Mouse (Mus musculus) kidney, adult 2 months (tissue): Measurements from ENCODE around the gene Otp. TPM values are rescaled to one million over a fixed set of nuclear protein-coding genes. Genes with fewer than 3 reads are reported as not detected.

ENCODE experiments used
- DNase-seq: peaks from one replicate; pipeline ENCODE4 v3.0.0; 2021
- H3K27ac ChIP-seq: fragments of 200-500 bp; 2 replicates; pipeline ENCODE4 v1.5.1; 2012; ENCODE audit warnings: low read depth, low read length, control low read depth, inconsistent platforms; ENCODE audit not compliant: insufficient read depth
- H3K27me3 ChIP-seq: fragments of 200-500 bp; replicated peaks from 2 replicates; pipeline ENCODE4 v1.6.1; 2012; ENCODE audit warnings: mild to moderate bottlenecking, moderate library complexity, low read length, inconsistent platforms; ENCODE audit not compliant: control insufficient read depth, insufficient read depth
- H3K36me3 ChIP-seq: fragments of 200-500 bp; 2 replicates; pipeline ENCODE4 v1.6.1; 2012; ENCODE audit warnings: mild to moderate bottlenecking, moderate library complexity, low read length, inconsistent platforms; ENCODE audit not compliant: control insufficient read depth, insufficient read depth
- H3K4me1 ChIP-seq: fragments of 200-500 bp; 2 replicates; pipeline ENCODE4 v1.6.1; 2011; ENCODE audit warnings: low read length; ENCODE audit not compliant: control insufficient read depth, insufficient read depth
- H3K4me3 ChIP-seq: fragments of 200-500 bp; 2 replicates; pipeline ENCODE4 v1.5.1; 2011; ENCODE audit warnings: mild to moderate bottlenecking, low read depth, low read length, control low read depth; ENCODE audit not compliant: insufficient read depth
- CTCF ChIP-seq: fragments of 200-500 bp; conservative IDR thresholded peaks from 2 replicates; pipeline ENCODE4 v1.5.1; 2011; ENCODE audit warnings: low read depth, mild to moderate bottlenecking, control low read depth, low read length, moderate library complexity, mixed read lengths; ENCODE audit not compliant: insufficient read depth, insufficient read length
- POLR2A ChIP-seq: fragments of 200-500 bp; IDR thresholded peaks from one replicate; pipeline ENCODE4 v1.6.1; 2011; ENCODE audit warnings: low read depth, low read length, control low read depth
- WGBS: fragments of 180-500 bp; shearing (Covaris S2); methylation state at CpG from one replicate; pipeline ENCODE4 v1.1.7; 2018; 5-methylcytosine and 5-hydroxymethylcytosine counted together
- polyA plus RNA-seq: library from polyadenylated mRNA; depleted of rRNA; stranded (reverse); fragments of >200 nt; gene quantifications from 2 replicates; pipeline ENCODE4 v1.2.3, GENCODE M21; 2012

The Otp gene
- polyA plus RNA-seq, 1 experiment, result not detected

DNA sequence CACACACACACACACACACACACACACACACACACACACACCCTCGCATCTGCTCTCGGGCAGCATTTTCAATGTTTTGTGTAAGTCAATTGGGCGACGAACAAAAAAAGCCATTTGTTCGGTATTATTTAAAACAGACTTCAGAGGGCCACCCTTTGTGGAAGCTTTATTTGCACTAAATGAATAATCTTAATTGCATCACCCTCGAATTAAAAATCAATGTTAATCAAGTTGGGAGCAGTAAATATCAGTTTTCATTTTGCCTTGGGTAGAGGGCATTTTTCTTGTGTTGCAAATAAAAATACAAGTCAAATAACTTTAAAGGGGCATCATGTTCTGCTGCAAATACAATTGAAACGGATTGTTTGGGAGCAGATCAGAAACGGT lies 1.4 kb upstream of the Otp start:
- DNase-seq, result no peak
- 8% methylated on average over 8 of the region's 8 CpGs for WGBS

DNA sequence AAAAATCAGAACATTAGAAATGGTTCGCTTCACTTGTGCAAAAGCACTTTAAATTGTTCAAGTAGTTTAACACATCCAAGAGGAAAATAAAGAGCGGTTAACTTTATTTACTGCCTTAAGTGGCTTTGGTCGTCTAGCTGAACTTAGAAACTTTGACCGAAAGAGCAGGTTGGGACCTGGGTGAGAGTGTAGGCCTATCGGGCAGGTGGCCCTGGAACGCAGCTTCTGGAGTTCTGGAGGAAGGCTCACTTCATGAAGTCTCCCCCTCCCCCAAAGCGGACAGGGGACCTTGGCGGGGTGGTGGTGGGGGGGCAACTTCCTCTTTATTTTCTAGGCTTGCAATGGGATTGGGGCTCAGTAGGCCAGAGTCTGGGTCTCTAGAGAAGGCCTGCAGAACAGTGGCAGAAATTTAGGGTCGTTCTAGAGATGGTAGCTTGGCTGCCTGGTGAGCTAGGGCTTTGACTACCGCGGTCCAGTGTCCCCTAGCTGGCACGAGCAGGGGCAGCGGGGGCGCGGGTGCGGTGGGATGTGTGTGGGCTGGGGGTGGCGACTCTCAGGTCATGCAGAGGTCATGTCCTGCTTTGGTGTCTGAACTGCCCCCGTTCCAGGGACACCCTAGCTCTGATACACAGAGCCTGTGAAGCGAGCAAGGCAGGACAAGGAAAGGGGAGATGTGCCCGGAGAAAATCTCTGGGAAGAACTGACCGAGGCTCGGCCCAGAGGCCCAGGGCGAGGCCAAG lies 576 bp upstream of the Otp start:
- peaks cover 20% of the 10 kb centered on the region for H3K27me3 ChIP-seq
- 6% methylated on average over 23 of the region's 23 CpGs for WGBS
- H3K27ac ChIP-seq, result no peak overlapping the region

More for the DNA sequence above, 1.4 kb upstream of the Otp start:
- TF ChIP-seq POLR2A, result no peak
- TF ChIP-seq CTCF, result no peak
- Histone ChIP-seq H3K4me3 (no peak overlapping the region), H3K4me1 (no peaks in the 10 kb centered on the region), H3K36me3 (no peaks in the 10 kb centered on the region), H3K27ac (no peak overlapping the region), H3K27me3 (peaks cover 21% of the 10 kb centered on the region)

DNA sequence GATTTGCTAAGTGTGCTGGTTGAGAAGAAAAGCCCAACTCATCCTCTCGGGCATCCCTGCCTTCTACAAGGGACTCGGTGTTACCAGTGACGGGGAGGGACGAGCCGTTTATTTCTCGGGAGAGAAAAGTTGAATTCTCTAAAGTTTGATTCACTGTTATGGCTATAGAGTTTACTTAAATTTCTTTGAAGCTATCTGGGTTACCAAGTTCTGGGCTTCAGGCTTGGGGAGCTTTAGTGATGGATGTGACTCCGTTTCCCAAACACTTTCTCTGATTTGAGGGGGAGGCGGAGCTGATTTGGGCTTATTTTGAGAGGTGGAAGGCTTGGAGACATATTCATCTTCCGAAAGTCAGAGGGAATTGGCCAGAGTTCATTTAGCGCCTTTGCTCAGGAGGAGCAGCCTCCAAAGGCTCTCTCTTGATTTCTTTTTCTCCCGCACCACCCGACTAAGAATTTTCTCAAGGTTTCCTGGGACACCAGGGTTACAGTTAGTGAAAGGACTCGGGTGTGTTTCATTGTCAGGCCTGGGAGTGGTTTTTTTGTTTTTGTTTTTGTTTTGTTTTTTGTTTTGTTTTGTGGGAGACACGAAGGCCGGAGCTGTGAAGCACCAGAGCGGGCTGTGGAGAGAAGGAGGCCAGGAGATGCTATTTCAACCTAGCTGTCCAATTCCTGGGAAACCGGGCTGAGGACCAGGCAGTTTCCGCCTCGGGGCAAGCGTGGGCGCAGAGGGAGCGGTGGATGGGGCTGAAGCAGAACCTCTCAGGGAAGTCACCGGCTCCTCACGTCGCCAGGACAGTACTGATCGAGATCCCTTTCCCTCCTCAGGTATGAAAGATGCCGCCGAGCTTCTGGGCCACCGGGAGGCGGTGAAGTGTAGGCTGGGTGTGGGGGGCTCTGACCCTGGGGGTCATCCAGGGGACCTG lies 1.1 kb downstream of the Otp start:
- TF ChIP-seq POLR2A (no peak), CTCF (no peak)
- no peaks in the 10 kb centered on the region for H3K4me1 ChIP-seq
- no peak for DNase-seq
- peaks cover 17% of the 10 kb centered on the region for H3K27me3 ChIP-seq
- H3K4me3 ChIP-seq, result no peak overlapping the region
- no peaks in the 10 kb centered on the region for H3K36me3 ChIP-seq
- 5% methylated on average over 29 of the region's 30 CpGs for WGBS
- no peak overlapping the region for H3K27ac ChIP-seq

More for the DNA sequence above, 576 bp upstream of the Otp start:
- H3K4me3 ChIP-seq, result no peak overlapping the region
- no peak for DNase-seq
- no peaks in the 10 kb centered on the region for H3K4me1 ChIP-seq
- no peak for TF ChIP-seq CTCF
- no peak for TF ChIP-seq POLR2A
- H3K36me3 ChIP-seq, result no peaks in the 10 kb centered on the region

DNA sequence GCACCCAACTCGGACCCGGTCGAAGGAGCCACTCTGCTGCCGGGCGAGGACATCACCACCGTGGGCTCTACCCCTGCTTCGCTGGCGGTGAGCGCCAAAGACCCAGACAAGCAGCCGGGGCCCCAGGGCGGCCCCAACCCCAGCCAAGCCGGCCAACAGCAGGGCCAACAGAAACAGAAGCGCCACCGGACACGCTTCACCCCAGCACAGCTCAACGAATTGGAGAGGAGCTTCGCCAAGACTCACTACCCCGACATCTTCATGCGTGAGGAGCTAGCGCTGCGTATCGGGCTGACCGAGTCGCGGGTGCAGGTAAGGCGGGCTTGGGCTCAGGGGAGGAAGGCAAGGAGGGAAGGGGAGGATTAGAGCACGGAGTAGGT lies 1.8 kb downstream of the Otp start:
- Histone ChIP-seq H3K27ac (no peak overlapping the region), H3K4me3 (no peak overlapping the region), H3K4me1 (no peaks in the 10 kb centered on the region), H3K36me3 (no peaks in the 10 kb centered on the region), H3K27me3 (peaks cover 15% of the 10 kb centered on the region)
- 3% methylated on average over 27 of the region's 27 CpGs for WGBS
- no peak for DNase-seq
- TF ChIP-seq POLR2A, result no peak
- TF ChIP-seq CTCF, result no peak

DNA sequence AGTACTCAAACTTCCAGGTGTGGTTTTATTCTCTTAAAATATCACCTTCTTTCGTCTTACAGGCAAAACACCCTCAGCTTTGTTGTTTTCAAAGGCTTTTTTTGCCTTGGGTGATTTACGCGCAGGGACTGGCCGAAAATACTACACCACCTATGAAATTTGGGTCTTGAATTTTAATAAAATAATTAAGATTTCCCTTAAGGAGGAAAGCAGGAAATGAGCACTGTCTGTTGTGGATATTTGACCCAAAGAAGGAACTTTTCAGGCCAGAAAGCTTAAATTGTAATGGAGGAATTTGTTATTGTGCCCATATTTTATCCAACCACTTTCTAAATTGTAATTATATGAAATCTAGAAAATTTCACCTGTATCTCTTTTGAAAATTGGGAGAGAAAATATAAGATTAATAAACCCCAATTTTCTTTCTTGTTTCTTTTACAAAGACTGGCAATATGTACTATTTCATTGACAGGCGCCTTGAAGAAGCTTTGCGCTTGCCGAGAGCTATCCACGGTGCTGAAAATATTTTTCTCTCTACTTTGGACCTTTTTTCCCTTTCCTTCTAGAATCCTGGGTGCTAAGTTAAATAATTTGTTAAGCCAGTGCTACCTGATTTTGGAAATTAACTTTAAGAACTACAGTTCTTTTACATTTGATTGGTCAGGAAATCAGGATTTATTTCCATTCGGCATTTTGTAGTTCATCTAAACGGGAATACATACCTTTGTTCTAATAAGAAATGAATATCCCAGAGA lies 2.8 kb downstream of the Otp start:
- Histone ChIP-seq H3K27ac (no peak overlapping the region), H3K36me3 (no peaks in the 10 kb centered on the region), H3K4me1 (0 out of 2 replicates have a peak, but pooled peaks cover 3% of the 10 kb centered on the region), H3K27me3 (peaks cover 16% of the 10 kb centered on the region), H3K4me3 (no peak overlapping the region)
- WGBS, result 15% methylated on average over 10 of the region's 10 CpGs
- no peak for DNase-seq
- TF ChIP-seq CTCF, result no peak

DNA sequence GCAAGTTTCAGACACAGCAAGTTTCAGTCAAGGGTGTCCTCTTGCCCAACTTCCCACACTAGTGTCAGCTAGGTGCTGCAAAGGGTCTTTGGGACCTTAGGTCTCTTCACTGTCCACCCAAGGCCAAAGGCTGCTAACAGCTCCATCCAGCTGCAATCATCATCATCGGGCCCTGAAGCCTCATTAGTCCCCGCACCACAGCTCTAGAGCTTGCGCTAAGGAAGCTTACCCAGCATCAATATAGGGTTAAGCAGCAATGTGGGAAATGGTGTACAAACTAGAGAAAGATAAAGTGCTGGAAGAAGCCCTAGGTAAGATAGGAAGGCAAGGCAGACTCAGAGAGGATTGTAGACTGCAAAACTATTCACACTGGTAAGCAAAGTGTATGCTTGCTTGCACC lies 5.8 kb downstream of the Otp start:
- WGBS, result 8% methylated on average over 3 of the region's 3 CpGs
- no peak for TF ChIP-seq POLR2A
- TF ChIP-seq CTCF, result no peak
- H3K27me3 ChIP-seq, result peaks cover 15% of the 10 kb centered on the region
- H3K36me3 ChIP-seq, result no peaks in the 10 kb centered on the region
- no peak overlapping the region for H3K27ac ChIP-seq
- H3K4me3 ChIP-seq, result no peak overlapping the region
- DNase-seq, result no peak
- 0 out of 2 replicates have a peak, but pooled peaks cover 3% of the 10 kb centered on the region for H3K4me1 ChIP-seq
